Mouse (Mus musculus): ENCODE results near the gene Helq. TPM values are rescaled to one million over a fixed set of nuclear protein-coding genes. Genes with fewer than 3 reads are reported as not detected.

Gene Helq
- polyA plus RNA-seq, 1 experiment from 2014 or later = 18.2 TPM

GRCm38 (mm10) chr5:100825975-100826374 lies 27.6 kb upstream of the Helq start:
- no peak overlapping the region for H3K4me3 ChIP-seq
- H3K36me3 ChIP-seq = no peaks in the 10 kb centered on the region
- no peaks in the 10 kb centered on the region for H3K9me3 ChIP-seq
- peaks cover 2% of the 10 kb centered on the region; the same call in 1 of the 2 replicates for H3K4me1 ChIP-seq (replicated peaks)
- H3K4me2 ChIP-seq = no peak overlapping the region
- H3K27me3 ChIP-seq = no peaks in the 10 kb centered on the region
- H3K27ac ChIP-seq (replicated peaks) = no peak overlapping the region
- WGBS = 29% methylated on average over 2 of the region's 2 CpGs
- H3K9ac ChIP-seq = no peak overlapping the region
- ATAC-seq (ENCODE audit: low FRiP score, low read depth) = no peak

- H3K4me2 ChIP-seq = no peak overlapping the region
- H3K4me1 ChIP-seq (replicated peaks) = peaks cover 8% of the 10 kb centered on the region
- no peaks in the 10 kb centered on the region for H3K9me3 ChIP-seq
- 92% methylated on average over 7 of the region's 7 CpGs for WGBS
- H3K36me3 ChIP-seq = no peaks in the 10 kb centered on the region
- H3K27me3 ChIP-seq = no peaks in the 10 kb centered on the region
- H3K27ac ChIP-seq (replicated peaks) = no peak overlapping the region
- H3K4me3 ChIP-seq = no peak overlapping the region
- ATAC-seq (ENCODE audit: low FRiP score, low read depth) = no peak
- H3K9ac ChIP-seq = no peak overlapping the region
Observed at GRCm38 (mm10) chr5:100822826-100823225, 24.4 kb upstream of the Helq start.

GRCm38 (mm10) chr5:100821375-100821774 lies 23.0 kb upstream of the Helq start:
- WGBS = 87% methylated on average over 8 of the region's 8 CpGs
- peak overlapping the region; percentile 79 for H3K4me2 ChIP-seq
- ATAC-seq (ENCODE audit: low FRiP score, low read depth) = no peak

GRCm38 (mm10) chr5:100820483-100821184 lies 22.2 kb upstream of the Helq start, which contains the start of gene Abraxas1:
Abraxas1 (minus strand) TSS chr5:100820965.
- H3K9me3 ChIP-seq = no peaks in the 10 kb centered on the region
- H3K9ac ChIP-seq = peak within 1 kb of the TSS; percentile 77
- H3K4me1 ChIP-seq (replicated peaks) = peaks cover 8% of the 10 kb centered on the region
- peak within 1 kb of the TSS; percentile 79 for H3K4me2 ChIP-seq
- ATAC-seq (ENCODE audit: low FRiP score, low read depth) = peak; percentile 97
- H3K27ac ChIP-seq (replicated peaks) = peak within 1 kb of the TSS; percentile 83
- no peaks in the 10 kb centered on the region for H3K36me3 ChIP-seq
- H3K4me3 ChIP-seq = peak within 1 kb of the TSS; percentile 55
- WGBS = under 1% methylated on average over 63 of the region's 63 CpGs
- H3K27me3 ChIP-seq = no peaks in the 10 kb centered on the region

More at GRCm38 (mm10) chr5:100821375-100821774, 23.0 kb upstream of the Helq start:
- Histone ChIP-seq H3K36me3 (no peaks in the 10 kb centered on the region), H3K4me3 (peak overlapping the region; percentile 55), H3K27ac (replicated peaks) (no peak overlapping the region), H3K4me1 (replicated peaks) (peaks cover 8% of the 10 kb centered on the region), H3K9ac (no peak overlapping the region; the same call in 1 of the 2 replicates), H3K27me3 (no peaks in the 10 kb centered on the region), H3K9me3 (no peaks in the 10 kb centered on the region)

GRCm38 (mm10) chr5:100819568-100820480 lies 21.4 kb upstream of the Helq start:
- H3K4me1 ChIP-seq (replicated peaks) = peaks cover 8% of the 10 kb centered on the region
- WGBS = 28% methylated on average over 16 of the region's 16 CpGs
- H3K36me3 ChIP-seq = no peaks in the 10 kb centered on the region
- peak overlapping the region; percentile 79 for H3K4me2 ChIP-seq
- no peak for ATAC-seq (ENCODE audit: low FRiP score, low read depth)
- peak overlapping the region; percentile 83; the same call in 1 of the 2 replicates for H3K27ac ChIP-seq (replicated peaks)
- H3K4me3 ChIP-seq = peak overlapping the region; percentile 55
- no peaks in the 10 kb centered on the region for H3K27me3 ChIP-seq
- no peaks in the 10 kb centered on the region for H3K9me3 ChIP-seq
- peak overlapping the region; percentile 77 for H3K9ac ChIP-seq

GRCm38 (mm10) chr5:100818341-100818740 lies 19.9 kb upstream of the Helq start:
- 89% methylated on average over 4 of the region's 4 CpGs for WGBS
- ATAC-seq (ENCODE audit: low FRiP score, low read depth) = no peak
- H3K4me3 ChIP-seq = no peak overlapping the region
- no peak overlapping the region for H3K27ac ChIP-seq (replicated peaks)
- H3K9me3 ChIP-seq = no peaks in the 10 kb centered on the region
- no peaks in the 10 kb centered on the region for H3K36me3 ChIP-seq
- H3K4me1 ChIP-seq (replicated peaks) = peaks cover 8% of the 10 kb centered on the region
- no peak overlapping the region for H3K9ac ChIP-seq
- H3K4me2 ChIP-seq = no peak overlapping the region
- no peaks in the 10 kb centered on the region for H3K27me3 ChIP-seq

- H3K4me1 ChIP-seq (replicated peaks) = peaks cover 15% of the 10 kb centered on the region
- no peak overlapping the region for H3K4me2 ChIP-seq
- peaks cover 36% of the 10 kb centered on the region for H3K36me3 ChIP-seq
- H3K4me3 ChIP-seq = no peak overlapping the region
- no peak overlapping the region for H3K27ac ChIP-seq (replicated peaks)
- no peaks in the 10 kb centered on the region for H3K9me3 ChIP-seq
- no peak overlapping the region for H3K9ac ChIP-seq
- ATAC-seq (ENCODE audit: low FRiP score, low read depth) = no peak
- H3K27me3 ChIP-seq = no peaks in the 10 kb centered on the region
- WGBS = 84% methylated on average over 5 of the region's 5 CpGs
Observed at GRCm38 (mm10) chr5:100794084-100794483, 4.3 kb downstream of the Helq start.

- no peak overlapping the region for H3K4me2 ChIP-seq
- H3K9ac ChIP-seq = no peak overlapping the region
- ATAC-seq (ENCODE audit: low FRiP score, low read depth) = no peak
- peaks cover 53% of the 10 kb centered on the region for H3K36me3 ChIP-seq
- H3K27me3 ChIP-seq = no peaks in the 10 kb centered on the region
- H3K27ac ChIP-seq (replicated peaks) = no peak overlapping the region
- H3K9me3 ChIP-seq = no peaks in the 10 kb centered on the region
- peaks cover 8% of the 10 kb centered on the region for H3K4me1 ChIP-seq (replicated peaks)
- no peak overlapping the region for H3K4me3 ChIP-seq
- 92% methylated on average over 7 of the region's 7 CpGs for WGBS
Observed at GRCm38 (mm10) chr5:100792261-100792660, 6.1 kb downstream of the Helq start.

- Histone ChIP-seq H3K27ac (replicated peaks) (no peak overlapping the region), H3K4me2 (no peak overlapping the region), H3K9me3 (no peaks in the 10 kb centered on the region), H3K4me1 (replicated peaks) (no peaks in the 10 kb centered on the region), H3K36me3 (peaks cover 75% of the 10 kb centered on the region), H3K4me3 (no peak overlapping the region), H3K9ac (no peak overlapping the region), H3K27me3 (no peaks in the 10 kb centered on the region)
- WGBS = 92% methylated on average over 9 of the region's 9 CpGs
- no peak for ATAC-seq (ENCODE audit: low FRiP score, low read depth)
Observed at GRCm38 (mm10) chr5:100787527-100787926, 10.9 kb downstream of the Helq start.

GRCm38 (mm10) chr5:100779002-100779401 lies 19.4 kb downstream of the Helq start:
- Histone ChIP-seq H3K36me3 (peaks cover 69% of the 10 kb centered on the region), H3K4me2 (no peak overlapping the region), H3K27me3 (no peaks in the 10 kb centered on the region), H3K9me3 (no peaks in the 10 kb centered on the region), H3K9ac (no peak overlapping the region), H3K4me1 (replicated peaks) (no peaks in the 10 kb centered on the region), H3K4me3 (no peak overlapping the region), H3K27ac (replicated peaks) (no peak overlapping the region)
- ATAC-seq (ENCODE audit: low FRiP score, low read depth) = no peak
- WGBS = 97% methylated on average over 13 of the region's 13 CpGs

GRCm38 (mm10) chr5:100776900-100777299 lies 21.5 kb downstream of the Helq start:
- Histone ChIP-seq H3K9me3 (no peaks in the 10 kb centered on the region), H3K4me2 (no peak overlapping the region), H3K4me1 (replicated peaks) (no peaks in the 10 kb centered on the region), H3K4me3 (no peak overlapping the region), H3K9ac (no peak overlapping the region), H3K27ac (replicated peaks) (no peak overlapping the region), H3K36me3 (peaks cover 69% of the 10 kb centered on the region), H3K27me3 (no peaks in the 10 kb centered on the region)
- ATAC-seq (ENCODE audit: low FRiP score, low read depth) = no peak
- WGBS = 98% methylated on average over 5 of the region's 5 CpGs

- Histone ChIP-seq H3K9me3 (no peaks in the 10 kb centered on the region), H3K27me3 (no peaks in the 10 kb centered on the region), H3K4me1 (replicated peaks) (no peaks in the 10 kb centered on the region), H3K4me2 (no peak overlapping the region), H3K27ac (replicated peaks) (no peak overlapping the region), H3K36me3 (peaks cover 71% of the 10 kb centered on the region), H3K4me3 (no peak overlapping the region), H3K9ac (no peak overlapping the region)
- ATAC-seq (ENCODE audit: low FRiP score, low read depth) = no peak
- WGBS = 94% methylated on average over 13 of the region's 13 CpGs
Observed at GRCm38 (mm10) chr5:100775778-100776404, 22.5 kb downstream of the Helq start.
